Mouse (Mus musculus): ENCODE data around the gene Ehbp1.
A peak's percentile ranks its signal among the peaks of the same experiment; 100 is the strongest.

Ehbp1 gene

DNA sequence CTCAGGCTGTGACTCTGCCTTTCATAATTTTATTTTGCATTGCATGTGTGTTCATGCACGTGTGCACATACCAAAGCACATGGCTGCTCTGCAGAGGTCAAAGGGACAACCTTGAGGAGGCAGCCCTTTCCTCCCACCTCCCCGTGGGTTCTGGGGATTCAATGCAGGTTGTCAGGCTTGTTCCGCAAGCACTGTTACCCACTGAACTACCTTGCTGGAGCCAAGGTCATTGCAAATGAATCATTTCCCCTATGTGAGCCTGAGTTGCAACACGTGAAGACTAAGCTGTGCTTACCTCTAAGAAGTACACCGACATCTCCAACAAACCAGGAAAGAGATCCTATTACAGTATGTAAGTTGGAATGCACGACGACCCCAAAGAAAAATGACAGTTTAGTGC is 291.2 kb downstream of the Ehbp1 start:
- DNase-seq, result no peak

DNA sequence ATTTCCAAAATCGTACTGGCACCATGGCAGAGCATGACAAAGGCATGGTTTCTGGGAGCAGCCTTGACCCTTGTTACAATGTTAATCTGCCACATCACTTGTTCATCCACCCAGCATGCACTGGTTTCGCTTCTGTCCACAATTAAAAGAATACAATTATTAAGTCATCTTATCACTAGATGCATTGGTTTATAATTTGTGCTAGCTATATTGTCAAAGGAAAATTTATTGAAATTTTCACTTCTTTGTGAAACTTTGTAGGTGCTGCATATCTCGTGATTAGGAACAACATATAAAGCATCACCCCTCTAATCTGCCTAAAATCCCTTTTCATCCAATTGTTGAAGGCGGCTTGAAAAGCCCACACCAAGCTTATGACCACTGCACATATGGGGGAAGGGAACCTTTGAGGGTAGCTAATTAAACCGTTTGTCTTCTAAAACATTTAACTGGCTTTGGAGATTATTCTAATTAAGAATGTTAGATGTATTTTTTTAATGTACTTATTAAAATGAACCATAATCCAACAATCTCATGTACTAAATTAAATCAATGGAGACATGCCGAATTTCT is 302.2 kb downstream of the Ehbp1 start:
- DNase-seq, result no peak

DNA sequence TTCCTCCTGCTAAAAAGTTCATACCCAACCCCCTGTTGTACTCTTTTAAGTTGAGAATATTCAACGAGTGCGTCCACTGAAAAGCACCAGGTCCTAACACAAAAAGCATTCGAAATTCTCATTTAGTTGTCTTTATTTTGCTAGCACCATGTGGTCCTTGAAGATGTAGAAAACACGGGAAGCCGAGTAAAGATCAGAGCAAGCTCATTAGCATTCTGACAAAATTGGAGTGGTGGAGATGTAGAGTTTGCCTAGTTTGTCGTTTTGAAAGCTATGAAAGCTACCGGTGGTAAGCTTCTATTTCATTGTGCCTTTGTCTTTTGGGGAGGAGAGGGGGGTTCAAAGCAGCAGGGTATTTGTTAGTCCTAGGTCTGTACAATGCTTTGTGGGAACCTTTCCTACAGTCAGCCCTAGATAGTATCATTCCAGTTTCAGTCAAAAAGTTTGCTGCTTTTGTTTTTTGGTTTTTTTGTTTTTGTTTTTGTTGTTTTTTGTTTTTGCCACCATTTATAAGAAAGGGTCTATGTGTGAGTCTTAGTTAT is 307.5 kb downstream of the Ehbp1 start:
- DNase-seq, result no peak

DNA sequence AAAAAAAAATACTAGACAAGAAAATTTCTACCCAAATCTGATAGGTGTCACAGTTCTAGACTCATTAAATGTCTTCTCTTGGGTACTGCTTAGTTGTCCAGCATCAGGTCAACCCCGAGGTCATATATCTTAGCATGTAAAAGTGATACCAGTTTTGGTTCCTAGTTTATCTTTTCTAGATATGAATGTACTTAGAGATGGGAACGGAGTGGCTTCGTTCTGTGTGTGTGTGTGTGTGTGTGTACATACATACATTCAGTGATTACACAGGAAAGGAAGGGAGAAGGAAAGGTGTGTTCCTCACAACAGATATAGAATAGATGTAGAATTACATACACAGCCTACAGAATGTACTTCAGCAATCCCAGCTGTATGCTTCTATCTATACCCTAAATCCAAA is 308.5 kb downstream of the Ehbp1 start:
- DNase-seq, result no peak

DNA sequence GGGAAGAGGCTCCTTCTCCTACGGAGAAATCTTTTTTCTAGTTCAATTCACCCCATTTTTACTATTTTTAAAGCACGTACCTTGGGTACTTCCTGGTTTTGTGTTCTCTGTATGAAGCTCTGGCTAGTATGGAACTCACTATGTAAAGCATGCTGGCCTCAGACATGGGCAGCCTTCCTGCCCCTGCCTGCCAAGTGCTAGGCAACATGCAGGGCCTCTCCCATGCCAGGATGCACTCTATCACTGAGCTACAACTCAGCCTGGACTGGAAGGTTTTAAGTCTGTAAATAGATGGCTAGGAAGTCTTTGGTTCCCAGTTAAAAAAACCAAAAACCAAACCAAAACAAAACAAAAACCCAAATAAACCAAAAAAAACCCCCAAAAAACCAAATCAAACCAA is 321.5 kb downstream of the Ehbp1 start:
- no peak for DNase-seq

DNA sequence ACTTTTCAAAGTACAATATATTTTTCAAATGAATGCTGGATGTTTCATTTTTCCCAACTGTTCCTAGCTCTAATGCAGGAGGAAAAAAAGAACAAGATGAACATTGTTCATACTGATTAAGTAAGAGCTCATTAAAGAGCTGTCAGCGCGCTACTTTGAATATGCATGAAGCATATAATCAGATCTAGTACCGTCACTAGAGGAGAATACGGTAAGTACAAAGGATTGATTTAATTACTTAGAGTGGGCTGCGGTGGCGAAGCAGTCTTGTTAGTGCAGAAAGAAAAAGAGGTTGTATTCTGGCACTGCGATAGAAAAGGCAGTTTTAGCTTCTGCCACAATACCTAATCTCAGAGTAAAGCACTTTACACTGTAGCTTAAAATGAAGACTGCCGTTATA is 324.6 kb downstream of the Ehbp1 start:
- DNase-seq, result no peak

DNA sequence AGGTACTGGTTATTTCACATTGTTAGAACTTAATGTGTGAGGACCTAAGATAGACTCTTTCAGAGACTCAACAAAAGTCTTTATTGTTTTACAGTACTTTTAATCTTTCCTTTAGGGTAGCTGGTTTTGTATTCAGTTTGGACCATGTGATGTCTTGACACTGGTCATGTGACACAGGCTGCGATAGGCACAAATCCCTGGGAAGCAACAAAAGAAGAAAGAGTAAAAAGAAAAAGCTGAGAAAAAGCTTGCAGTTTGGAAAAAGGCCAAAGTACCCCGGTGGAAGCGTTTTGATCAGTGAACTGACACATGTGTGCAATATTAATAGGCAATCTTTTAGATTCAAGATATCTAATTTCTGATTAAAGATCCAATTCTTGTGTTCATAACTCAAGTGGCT is 325.8 kb downstream of the Ehbp1 start:
- DNase-seq, result no peak

DNA sequence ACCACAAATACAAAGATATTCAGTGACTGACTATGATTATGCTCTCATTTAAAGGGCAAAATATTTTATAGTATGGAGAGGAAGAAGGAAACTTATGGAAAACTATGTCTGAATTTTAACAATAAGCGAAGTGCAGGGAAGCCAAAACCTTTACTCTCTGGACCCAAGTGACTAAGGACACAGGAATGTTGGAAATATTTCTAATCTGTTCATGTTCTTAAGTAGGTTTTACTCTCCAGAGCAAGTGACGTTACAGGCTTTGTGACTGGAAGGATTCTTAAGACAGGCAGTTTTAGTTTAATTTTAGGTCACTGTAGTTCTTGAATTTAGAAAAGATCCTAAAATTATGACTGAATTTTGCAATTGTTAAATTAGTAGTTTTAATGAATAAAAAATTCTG is 333.3 kb downstream of the Ehbp1 start:
- no peak for DNase-seq

DNA sequence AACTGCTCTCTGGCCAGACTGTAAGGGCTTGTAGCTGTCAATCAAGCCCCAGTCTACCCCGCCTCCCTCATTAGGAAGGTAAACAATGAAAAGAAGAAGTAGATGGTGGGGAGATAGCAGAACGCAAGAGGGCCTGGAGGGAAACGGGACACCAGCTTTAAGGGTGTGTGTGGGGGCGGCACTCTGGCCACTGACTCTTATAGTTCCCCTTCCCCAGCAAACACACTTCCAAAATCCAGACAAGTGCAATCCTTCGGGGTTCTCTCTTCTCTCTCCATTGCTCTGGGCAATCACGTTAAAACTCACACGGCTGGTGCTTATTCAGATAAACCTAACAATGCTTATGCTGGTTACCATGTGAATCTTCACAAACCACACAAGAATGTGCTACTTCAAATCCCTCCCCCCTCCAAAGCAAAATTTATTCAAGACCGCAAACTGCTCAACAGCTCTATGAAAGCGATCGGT is 333.9 kb downstream of the Ehbp1 start:
- no peak for DNase-seq

DNA sequence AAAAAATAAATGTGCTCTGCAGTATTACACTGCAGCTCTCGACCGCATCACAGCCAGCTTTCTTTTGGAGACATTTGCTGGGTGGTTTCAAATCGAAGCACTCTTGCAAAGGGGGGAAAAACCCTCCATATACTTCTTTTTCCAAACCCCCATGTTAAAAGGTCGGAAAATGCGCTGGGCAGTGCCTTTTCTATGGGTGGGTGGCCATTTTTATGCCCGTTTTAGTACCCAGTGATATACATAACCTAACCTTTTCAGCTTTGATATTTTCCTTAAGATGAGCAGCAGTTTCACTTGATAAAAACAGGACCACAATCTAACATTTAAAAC is 334.3 kb downstream of the Ehbp1 start:
- DNase-seq, result no peak

DNA sequence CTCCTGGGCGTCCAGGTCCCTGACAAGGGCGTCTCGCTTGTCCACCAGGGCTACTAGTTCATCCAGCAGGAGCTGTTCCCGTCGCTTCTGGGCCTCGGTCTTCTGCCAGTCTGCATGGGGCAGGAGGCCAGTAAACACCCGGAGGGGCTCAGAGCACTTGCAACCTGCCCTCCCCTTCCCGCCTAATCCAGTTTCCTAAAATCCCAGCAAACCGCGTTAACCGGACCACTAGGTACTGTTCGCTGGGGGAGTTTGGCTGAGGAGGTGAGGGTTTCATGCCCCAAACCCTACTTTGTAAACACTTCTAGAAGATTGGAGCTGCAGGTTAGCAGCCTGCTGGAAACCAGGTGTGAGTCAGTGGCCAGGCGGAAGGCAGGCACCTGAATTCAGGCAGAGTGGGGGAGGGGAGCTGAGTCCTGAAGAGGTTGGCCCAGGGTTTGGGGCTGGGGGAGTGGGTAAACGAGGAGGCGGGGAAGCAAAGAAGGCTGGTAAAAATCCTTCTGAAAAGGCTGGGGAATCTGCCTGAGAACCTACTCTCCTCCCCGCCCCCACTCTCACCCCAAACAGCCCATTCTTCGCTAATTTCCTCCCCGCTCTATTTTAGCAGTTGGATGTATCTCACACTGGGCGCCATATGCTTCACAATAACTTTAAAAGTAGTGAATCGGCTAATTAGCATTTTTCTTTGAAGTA is 334.9 kb downstream of the Ehbp1 start:
- DNase-seq, result no peak

DNA sequence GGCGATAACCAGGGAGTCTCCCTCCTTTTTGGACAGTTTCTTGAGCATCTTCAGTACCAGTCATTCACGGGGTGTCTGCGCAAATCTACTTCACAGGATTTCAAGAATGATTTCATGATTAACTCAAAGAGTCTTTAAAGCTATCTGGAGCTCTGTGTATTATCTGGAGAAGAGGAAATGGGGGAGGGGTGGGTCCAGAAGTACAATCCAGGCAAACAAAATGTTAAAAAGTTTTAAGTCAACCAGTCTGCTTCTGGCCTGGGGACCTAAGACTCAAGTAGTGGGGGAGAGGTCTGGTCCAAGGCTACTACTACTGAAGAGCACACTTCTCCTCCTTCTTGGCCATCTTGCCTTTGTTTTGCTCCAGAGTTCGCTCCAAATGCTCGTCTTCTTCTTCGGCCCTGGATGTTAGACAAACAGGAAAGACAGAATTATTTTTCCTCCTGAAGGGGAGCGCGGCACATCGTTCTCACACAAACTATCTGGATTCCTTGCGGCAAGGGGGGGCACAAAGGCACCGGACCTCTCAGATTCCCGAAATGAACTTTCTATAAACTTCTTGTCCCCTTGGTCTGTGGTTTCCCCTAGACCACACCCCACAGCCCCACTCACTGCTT is 335.5 kb downstream of the Ehbp1 start:
- DNase-seq, result no peak

DNA sequence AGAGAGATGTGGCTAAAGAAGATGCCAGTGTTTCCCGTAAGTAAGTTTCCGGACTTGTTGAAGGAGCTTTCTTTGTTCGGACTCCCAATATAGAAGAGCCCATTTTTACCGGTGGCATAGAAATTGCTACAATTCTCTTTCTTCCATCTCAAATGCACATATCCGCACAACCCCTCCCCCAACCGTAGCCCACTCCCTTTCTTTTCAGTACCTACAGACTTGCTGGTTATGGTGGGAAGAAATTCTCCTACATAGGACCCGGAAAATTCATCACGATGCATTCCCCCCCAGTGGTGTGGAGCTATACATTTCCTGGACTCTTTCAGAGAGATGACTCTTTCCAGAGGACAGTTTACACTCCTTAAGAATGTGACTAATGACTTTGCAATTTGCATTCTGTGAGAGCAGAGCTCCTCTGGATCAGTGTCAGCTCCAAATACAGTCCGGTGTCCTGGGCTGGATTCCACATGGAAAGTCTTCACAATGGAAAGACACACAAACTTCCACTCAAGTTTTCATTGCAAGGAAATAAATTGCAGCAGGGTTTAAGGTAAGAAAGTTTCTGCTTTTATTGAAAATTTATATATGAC is 336.7 kb downstream of the Ehbp1 start:
- no peak for DNase-seq

DNA sequence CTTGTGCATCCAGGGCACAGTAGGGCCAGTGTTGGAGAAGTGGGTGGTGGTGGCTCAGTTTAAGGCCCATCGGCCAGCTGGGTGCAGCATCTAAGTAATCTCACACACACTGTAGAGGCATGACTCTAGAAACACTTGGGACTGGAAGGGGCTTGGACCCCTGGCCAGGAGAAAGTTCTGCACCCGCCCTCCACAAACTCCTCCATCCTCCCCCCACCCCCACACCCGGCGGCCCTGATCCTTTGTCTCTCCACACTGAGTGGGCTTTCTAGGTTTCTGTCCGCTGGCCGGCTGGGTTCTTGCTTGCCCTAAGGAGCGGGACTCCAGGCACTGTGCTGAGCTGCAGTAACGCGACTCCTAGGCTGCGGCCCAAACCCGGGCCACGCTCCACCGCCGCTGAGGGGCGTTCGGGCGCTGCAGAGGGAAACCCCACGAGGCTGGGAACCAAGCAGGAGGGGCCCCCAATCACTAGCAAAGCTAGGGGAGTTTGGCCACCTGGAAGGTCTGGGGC is 337.7 kb downstream of the Ehbp1 start:
- peak; percentile 3 for DNase-seq

DNA sequence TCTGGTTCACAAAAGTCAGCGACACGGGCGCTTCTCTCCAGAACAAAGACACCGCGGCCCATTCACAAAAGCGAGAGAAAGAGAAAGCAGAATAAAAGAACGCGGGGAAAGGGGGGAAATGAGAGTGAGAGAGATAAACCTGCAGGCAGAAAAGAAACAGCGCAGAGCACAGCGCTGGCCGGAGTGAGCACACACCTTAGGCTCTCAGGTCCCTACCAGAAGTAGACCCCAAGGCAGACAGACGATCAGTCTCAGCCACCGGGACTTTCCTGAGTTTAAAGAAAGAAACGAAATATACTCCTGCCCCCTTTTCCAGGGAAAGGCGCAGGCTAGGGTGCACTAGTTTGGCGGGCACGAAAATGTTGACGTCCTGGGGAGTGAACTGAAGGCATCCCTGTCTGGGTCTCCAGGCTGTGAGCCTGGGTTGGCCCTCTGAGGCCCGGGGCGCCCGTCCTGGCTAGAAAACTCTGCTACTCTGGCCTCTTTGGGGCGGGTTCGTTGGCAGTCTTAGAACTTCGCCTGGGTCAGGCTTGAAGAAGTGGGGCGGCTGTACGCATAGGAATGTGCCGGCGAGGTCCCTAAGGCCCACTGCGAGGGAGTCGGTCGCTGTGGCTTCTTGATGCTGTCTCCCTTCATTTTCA is 338.6 kb downstream of the Ehbp1 start:
- DNase-seq, result peak; percentile 3

DNA sequence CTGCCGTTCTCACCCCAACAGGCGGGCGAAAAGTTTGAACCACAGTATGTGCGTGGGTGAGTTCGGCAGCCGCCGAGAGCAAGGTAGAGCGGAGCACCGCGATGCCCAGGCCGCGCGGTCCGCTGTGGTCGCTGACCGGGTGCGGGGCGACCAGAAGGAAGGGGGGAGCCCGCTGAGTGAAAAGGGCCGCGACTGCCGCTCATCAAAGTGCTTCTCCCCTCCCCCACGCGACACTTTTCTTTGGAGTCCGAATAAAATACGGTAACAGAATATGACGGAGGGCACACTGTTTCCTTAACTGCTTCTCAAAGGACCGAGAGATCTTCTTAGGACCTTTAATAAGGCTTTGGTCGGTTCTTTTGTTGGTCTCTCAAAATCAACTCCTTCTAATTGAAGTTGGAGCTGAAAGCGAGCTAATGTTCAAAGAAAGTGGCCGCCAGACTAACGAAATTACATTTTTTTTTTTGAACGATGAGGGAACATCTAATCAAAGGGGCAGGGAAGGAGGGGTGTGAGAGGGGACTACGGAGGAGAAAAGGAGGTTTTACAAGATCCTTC is 339.2 kb downstream of the Ehbp1 start, which contains the start of gene Otx1:
TSS of gene Otx1 (minus strand) at position 115 of the 558 bp plus-strand sequence.
- peak; percentile 3 for DNase-seq

DNA sequence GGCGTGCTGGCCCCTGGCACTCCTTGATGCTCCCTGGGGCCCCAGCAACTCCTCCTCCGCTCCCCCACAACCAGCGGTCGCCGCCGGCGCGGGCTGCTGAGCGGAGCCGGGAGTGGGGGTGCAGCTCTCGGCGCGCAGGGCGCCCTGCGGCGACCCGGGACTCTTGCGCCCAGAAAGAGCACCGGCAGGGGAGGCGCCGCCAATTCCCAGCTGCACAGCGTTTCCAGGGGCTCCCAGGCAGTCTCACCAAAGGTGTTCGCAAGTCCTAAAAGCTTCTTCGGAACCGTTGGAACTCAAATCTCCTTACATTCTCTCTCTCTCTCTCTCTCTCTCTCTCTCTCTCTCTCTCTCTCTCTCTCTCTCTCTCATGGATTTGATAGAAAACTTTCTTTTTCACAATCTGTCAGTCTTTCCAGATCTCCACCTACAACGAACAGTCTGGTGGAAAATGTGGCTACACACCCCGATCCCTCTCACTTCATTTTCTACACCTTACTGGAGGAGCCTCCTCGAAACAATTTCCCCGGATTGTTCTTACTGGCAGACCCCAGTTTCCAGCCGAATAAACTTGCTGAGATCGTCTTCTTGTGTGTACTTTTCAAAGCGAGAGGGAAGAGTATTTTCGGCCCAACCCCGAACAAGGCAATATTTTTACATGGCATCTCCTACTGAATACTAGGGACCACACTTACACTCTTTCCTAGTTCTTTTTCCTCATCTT is 339.9 kb downstream of the Ehbp1 start:
- DNase-seq, result no peak

DNA sequence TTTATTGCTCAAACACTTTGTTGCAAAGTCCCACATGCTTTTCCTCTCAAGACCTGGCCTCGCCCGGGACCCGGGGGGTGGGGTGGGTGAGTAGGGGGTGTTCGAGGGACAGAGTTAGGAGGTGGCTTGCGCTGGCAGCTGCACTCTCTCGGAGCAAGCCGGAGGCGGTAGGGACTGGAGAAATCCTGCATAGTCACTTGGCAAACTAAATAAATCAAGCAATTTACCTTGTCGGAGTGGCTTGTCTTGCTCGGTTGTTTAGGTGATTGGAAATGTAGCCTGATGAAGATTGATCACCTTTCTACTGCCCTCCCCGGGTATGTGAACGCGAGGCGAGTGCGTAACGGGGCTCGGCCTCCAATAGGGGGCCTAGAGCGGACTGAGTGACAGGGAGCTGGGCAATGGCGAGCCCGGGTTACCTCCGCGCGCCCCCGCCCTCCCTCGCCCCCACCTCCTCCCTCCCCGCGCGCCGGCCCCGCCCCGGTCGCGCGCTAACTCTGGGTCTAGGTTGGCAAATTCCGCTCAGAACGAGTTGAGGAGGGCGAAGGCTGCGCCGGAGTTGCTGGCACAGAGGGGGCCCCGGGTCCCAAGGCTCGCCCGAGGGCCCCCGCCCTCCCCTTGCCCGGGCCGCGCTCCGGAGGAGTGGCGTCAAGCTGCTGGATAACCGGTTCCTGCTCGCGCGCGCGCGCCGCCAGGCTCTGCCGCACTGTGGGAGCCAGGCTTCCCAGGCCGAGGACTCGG is 340.6 kb downstream of the Ehbp1 start:
- DNase-seq, result peak; percentile 18

DNA sequence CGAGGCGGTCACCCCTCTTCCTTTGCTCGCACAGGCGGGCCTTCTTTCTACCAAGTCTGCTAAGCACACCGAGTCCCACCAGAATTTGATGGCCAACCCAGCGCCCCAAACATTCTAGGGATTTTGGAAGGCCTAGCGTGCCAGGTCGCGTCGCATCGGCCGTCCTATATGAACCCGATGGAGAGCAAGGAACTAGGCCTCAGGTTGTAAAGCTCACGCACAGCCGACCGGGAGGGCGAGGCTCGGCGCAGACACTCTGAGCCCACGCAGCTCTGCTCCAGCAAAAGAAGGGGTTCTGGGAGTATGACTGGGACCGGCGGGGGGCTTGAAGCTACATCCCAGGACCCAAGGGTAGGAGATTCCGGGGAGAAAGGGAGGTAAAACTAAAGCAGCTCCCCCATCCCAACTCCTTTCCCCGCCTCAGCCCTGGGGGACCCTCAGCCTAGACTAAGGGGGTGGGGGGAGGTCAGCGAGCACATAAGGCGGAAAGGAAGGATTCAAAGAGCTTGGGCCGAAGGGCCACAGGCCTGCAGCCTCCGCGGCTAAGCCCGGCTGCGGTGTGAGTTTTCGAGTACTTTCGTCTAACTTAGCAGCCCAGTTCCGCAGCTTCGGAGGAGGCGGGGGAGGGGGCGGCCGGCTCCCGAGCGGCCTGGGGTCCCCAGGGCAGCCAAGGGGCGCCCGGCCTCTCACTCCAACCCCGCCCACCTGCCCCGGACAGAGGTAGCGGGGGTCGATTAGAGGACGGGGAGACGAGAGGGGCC is 341.6 kb downstream of the Ehbp1 start:
- peak; percentile 4 for DNase-seq
